24 mouse cellular contexts compared by ENCODE assay signal in genomic region chr14:102878572-102878971, GRCm38 (mm10).
"Had no signal": no experiment of that assay in that cellular context is flagged by ENCODE, and none has a peak within 500 bp of the region (broad histone marks: within the 10 kb centered on the region; RNA-seq: fewer than 3 reads in every experiment).

No protein-coding gene starts in this region.

- H3K27me3 ChIP-seq: heart, embryonic 13.5 days; heart, embryonic 15.5 days; hindbrain, embryonic 13.5 days; hindbrain, embryonic 15.5 days; kidney, embryonic 15.5 days; limb, embryonic 13.5 days; limb, embryonic 15.5 days; liver, embryonic 12.5 days had no signal

- H3K36me3 ChIP-seq: heart, embryonic 13.5 days; heart, embryonic 15.5 days; hindbrain, embryonic 13.5 days; hindbrain, embryonic 15.5 days; kidney, embryonic 15.5 days; limb, embryonic 13.5 days; limb, embryonic 15.5 days; liver, embryonic 12.5 days had no signal

- H3K27ac ChIP-seq: heart, embryonic 13.5 days; heart, embryonic 15.5 days; hindbrain, embryonic 13.5 days; hindbrain, embryonic 15.5 days; hindbrain, postnatal 0 days; kidney, embryonic 15.5 days; kidney, postnatal 0 days; limb, embryonic 13.5 days; limb, embryonic 15.5 days; liver, embryonic 12.5 days; liver, embryonic 14.5 days had no signal

- DNase-seq: gastrocnemius, postnatal 14 days; gastrocnemius, postnatal 36 days; heart, adult 18-20 months; heart, postnatal 14 days; heart, postnatal 36 days; kidney, adult 11 months; kidney, adult 2 months; kidney, adult 9 months; kidney, postnatal 14 days; kidney, postnatal 36 days; left cerebral cortex, postnatal 4 days had no signal

- H3K9ac ChIP-seq: heart, embryonic 13.5 days; heart, embryonic 15.5 days; hindbrain, embryonic 13.5 days; hindbrain, embryonic 15.5 days; kidney, embryonic 15.5 days; limb, embryonic 13.5 days; limb, embryonic 15.5 days; liver, embryonic 12.5 days; liver, embryonic 14.5 days had no signal

- H3K4me3 ChIP-seq: heart, embryonic 13.5 days; heart, embryonic 15.5 days; hindbrain, embryonic 13.5 days; hindbrain, embryonic 15.5 days; kidney, embryonic 15.5 days; limb, embryonic 13.5 days; limb, embryonic 15.5 days; liver, embryonic 12.5 days had no signal

- H3K4me1 ChIP-seq: hindbrain, embryonic 15.5 days; liver, embryonic 12.5 days had no signal

- H3K4me2 ChIP-seq: heart, embryonic 11.5 days; heart, embryonic 13.5 days; heart, embryonic 15.5 days; hindbrain, embryonic 13.5 days; hindbrain, embryonic 15.5 days; kidney, embryonic 15.5 days; limb, embryonic 13.5 days; limb, embryonic 15.5 days; liver, embryonic 12.5 days had no signal

- H3K9me3 ChIP-seq: heart, embryonic 13.5 days; heart, embryonic 15.5 days; hindbrain, embryonic 13.5 days; hindbrain, embryonic 15.5 days; kidney, embryonic 15.5 days; limb, embryonic 13.5 days; limb, embryonic 15.5 days; liver, embryonic 12.5 days had no signal

- ATAC-seq: hindbrain, postnatal 0 days; intestine, embryonic 16.5 days; liver, embryonic 12.5 days had no signal
